Mouse (Mus musculus) kidney, adult 9 months (tissue): ENCODE results near the gene Tprg.

ENCODE experiments used
- DNase-seq: peaks from one replicate; pipeline ENCODE4 v3.0.0; 2022

Gene Tprg

GRCm38 (mm10) chr16:25286517-25286916 lies at the start of gene Tprg:
Tprg (plus strand) TSS chr16:25286817.
- no peak for DNase-seq

GRCm38 (mm10) chr16:25238274-25239050 lies 48.2 kb upstream of the Tprg start:
- DNase-seq, result no peak

DNA sequence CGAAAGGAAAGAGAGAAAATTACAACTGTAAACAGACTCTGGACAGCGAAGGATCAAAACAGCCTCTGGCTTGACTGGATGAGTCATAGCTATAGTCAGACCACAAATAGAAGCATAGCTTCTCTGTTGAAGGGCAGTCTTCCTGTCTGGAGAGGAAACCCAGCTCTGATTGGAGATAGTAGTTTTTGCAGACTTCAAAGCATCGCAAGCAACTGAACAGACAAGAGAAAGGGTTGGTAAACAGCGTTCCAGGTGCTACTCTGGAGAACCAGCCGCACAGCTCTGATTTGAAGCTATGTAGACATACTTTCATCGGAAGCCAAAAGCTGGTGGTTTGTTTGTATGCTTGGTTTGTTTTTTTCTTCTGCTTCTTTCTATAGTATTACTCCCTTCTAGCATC lies 37.7 kb upstream of the Tprg start:
- DNase-seq, result no peak

GRCm38 (mm10) chr16:25250129-25250749 lies 36.4 kb upstream of the Tprg start:
- DNase-seq, result no peak

DNA sequence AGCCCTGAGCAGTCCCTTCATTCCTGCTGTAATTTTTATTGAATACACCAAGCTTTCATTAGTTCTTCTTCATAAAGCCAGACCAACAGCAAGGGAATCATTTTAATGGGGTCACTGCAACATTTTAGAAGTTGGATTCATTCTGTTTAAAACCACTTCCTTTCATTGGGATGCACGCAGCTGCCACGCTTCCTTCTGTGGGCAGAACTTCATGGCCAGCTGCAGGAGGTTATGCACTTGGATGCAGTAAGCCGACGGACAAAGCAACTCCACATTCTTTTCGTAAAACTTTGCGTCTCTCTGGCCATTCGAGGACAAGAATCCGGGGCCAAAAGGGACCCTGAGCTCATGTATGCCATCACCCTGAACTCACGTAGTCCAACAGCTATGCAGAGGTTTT lies 35.5 kb upstream of the Tprg start:
- no peak for DNase-seq

DNA sequence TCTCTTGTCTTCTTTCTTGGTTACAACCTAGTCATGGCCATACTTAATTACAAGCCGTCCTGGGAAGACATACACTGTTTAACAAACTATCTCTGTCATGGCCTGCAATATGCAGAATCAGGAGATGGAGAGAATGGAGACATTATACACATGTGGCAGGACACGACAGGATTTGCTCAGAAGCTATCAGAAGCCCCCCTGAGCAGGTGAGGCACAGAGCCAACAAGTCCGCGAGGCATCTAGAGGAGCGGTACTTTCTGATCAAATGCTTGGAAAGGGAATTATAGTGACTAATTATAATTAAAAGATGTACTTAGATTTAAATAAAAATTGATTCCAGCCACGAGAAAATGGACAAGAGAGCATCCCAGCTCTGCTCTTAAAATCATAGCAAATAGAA lies 32.0 kb upstream of the Tprg start:
- no peak for DNase-seq

- DNase-seq, result peak; percentile 14
These were observed 31.4 kb upstream of the Tprg start for GRCm38 (mm10) chr16:25255186-25255585.

DNA sequence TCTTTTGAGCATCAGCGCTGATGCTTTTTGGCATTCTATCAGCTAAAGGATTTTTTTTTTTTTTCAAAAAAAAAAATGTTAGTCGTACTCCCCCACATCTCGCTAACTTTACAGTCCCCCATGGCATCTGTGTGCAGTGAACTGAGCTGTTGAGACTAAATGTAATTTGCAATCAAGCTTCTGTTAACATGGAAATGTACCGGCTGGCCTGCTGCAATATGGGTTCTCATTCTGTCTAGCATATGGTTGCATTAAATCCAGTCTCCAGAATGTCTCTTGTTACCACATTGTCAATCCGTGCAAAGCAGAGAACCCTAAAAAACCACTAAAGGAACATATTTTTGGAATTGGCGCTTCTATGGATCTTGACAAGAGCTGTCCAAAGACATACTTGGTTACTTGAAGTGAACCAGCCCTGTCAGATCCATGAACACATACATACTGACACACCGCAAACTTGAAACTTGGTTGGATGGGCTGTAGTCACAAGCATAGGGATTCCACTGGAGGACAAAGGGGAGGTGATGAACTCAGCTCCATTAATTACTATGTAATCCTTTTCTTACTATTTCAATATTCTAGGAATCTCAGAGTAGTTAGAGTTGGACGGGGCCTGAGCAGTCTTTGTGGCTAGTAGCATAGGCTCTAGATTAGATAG lies 30.9 kb upstream of the Tprg start:
- no peak for DNase-seq

GRCm38 (mm10) chr16:25262306-25262705 lies 24.3 kb upstream of the Tprg start:
- no peak for DNase-seq

- peak; percentile 9 for DNase-seq
These were observed 23.7 kb upstream of the Tprg start for GRCm38 (mm10) chr16:25262965-25263364.

- peak; percentile 79 for DNase-seq
These were observed 23.0 kb upstream of the Tprg start for GRCm38 (mm10) chr16:25263520-25264149.

DNA sequence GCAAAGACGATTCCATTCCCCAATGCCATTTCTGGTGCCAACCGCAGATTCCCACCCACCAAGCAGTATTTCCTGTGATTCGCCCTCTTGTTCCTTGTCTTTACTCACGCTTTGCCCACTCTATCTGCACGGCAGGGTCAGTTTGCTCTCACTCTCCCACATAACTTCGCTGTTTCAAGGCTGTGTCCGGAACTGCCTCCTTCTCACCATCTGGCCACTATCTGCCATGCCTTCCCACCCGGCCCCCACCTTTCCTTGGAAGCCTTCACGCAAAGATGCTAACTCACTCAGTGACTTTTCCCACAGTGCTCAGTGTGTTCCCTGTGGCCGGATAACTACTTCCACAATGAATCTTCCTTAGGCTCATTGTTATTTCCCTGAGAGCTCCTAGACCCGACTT lies 21.4 kb upstream of the Tprg start:
- no peak for DNase-seq

GRCm38 (mm10) chr16:25268276-25268675 lies 18.3 kb upstream of the Tprg start:
- DNase-seq, result no peak

GRCm38 (mm10) chr16:25282563-25282962 lies 4.1 kb upstream of the Tprg start:
- DNase-seq, result no peak

DNA sequence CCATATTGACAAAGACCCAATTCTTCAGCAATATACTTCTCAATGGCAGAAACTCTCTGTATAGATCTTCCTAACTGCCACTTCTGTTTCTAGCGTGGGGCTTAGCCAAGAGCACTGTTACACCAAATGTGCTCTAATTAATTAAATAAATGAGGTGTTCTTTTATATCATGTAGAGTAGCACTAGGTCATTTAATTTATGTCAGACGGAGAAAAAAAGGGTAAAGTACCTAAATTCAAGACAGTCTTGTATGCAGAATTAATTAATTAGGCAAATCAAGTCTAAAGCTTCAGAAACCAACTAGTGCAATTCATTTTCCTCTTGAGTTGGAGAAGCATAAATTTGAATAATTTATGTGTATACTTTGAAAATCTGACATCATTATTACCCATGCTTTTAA lies 7.1 kb downstream of the Tprg start:
- no peak for DNase-seq

GRCm38 (mm10) chr16:25295546-25295945 lies 8.9 kb downstream of the Tprg start:
- DNase-seq, result no peak

- no peak for DNase-seq
These were observed 10.1 kb downstream of the Tprg start for GRCm38 (mm10) chr16:25296746-25297145.

GRCm38 (mm10) chr16:25298204-25298603 lies 11.6 kb downstream of the Tprg start:
- DNase-seq, result no peak

DNA sequence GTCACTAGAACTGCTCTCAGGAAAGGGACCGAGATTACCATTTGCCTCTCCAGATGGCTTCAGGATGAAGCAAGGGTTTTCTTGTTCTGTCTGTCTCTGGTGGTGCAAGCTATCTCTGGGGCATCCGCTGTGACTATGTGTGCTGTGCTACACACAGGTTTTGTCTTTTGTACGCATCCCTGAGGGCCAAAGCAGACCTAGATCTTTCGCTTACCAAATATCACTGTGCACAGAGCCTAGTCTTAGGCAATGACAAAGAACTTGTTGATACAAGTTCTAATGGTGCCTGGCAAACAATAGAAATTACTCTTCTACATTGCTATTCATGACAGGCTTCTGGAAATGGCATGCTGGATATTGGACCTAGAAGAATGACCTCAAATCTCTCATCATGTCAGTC lies 16.0 kb downstream of the Tprg start:
- DNase-seq, result no peak

DNA sequence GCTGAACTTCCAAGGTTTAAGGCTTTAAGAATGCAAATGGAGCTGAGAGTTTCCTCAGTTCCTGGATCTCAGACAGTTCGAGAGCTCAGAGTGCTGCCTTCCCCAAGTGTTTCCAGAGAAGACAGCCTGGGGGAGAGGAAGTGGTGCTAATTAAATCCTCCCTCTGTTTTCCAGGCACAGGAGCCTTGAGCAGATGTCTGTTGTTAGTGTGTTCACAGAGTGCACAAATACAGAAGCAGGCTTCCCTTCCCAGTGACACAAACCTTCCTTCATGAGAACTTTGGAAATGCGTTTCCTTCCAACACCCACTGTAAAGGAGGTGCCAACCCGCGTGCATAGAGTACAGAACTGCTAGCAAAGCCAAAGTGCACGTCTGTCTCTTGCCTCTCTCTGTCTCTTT lies 27.4 kb downstream of the Tprg start:
- no peak for DNase-seq

DNA sequence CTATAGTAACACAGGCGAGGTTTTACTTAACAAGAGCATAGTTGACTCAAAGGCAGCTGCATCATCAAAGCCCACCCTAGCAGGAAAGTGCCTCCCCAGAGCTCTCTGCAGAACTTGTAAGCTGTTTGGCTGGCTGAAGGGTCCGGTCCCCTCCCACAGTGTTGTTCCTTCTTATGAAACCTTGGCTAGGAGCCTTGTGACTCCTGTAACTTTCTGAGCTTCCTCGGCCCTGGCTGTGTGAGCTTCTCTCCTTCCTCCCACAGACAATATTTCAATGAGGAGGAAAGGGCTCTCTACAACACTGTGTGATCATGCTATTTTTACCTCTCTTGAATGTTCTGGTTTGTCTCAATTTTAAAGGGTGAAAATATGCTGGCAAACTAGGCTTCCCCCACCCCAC lies 28.5 kb downstream of the Tprg start:
- no peak for DNase-seq

GRCm38 (mm10) chr16:25325631-25326238 lies 39.1 kb downstream of the Tprg start:
- DNase-seq, result no peak
